Mouse (Mus musculus) gastrocnemius, adult 2 months (tissue): ENCODE data around the gene Scd3. TPM values are rescaled to one million over a fixed set of nuclear protein-coding genes. Genes with fewer than 3 reads are reported as not detected.
"Not testable (repeated sequence)": the region's sequence is repeated elsewhere in the genome, so short reads cannot be mapped to it uniquely, and the experiment has no call there.

Source experiments
- DNase-seq: peaks from one replicate; pipeline ENCODE4 v3.0.0; 2022
- H3K27ac ChIP-seq: fragments of 200-600 bp; 2 replicates; pipeline ENCODE4 v1.8.1; 2022; ENCODE audit warnings: mild to moderate bottlenecking
- H3K4me3 ChIP-seq: fragments of 200-600 bp; 2 replicates; pipeline ENCODE4 v1.8.1; 2022; ENCODE audit warnings: mild to moderate bottlenecking, moderate library complexity
- CTCF ChIP-seq: fragments of 200-600 bp; IDR thresholded peaks from 2 replicates; pipeline ENCODE4 v1.8.1; 2022; ENCODE audit warnings: antibody characterized with exemption, mild to moderate bottlenecking, moderate library complexity
- intact Hi-C: fragments of 180-260 bp; cut with DNase I; formaldehyde crosslinking; loops from one replicate; pipeline ENCODE4 v1.15.1; 2025
- total RNA-seq, 2 experiments: library from RNA; stranded (reverse); gene quantifications; 2 replicates each; pipeline ENCODE4 v1.2.3; 2021

Gene Scd3
- total RNA-seq, 2 experiments from 2014 or later, result not detected

- Histone ChIP-seq H3K4me3 (peak overlapping the region; percentile 50), H3K27ac (peak overlapping the region; percentile 59)
- no peak for TF ChIP-seq CTCF
- no peak for DNase-seq
- intact Hi-C loops, result loop anchor here (1.0 kb wide), 1 partner anchor 49 kb away; no protein-coding TSS in a partner anchor
These were observed 43.4 kb downstream of the Scd3 start for GRCm38 (mm10) chr19:44246341-44246911.

DNA sequence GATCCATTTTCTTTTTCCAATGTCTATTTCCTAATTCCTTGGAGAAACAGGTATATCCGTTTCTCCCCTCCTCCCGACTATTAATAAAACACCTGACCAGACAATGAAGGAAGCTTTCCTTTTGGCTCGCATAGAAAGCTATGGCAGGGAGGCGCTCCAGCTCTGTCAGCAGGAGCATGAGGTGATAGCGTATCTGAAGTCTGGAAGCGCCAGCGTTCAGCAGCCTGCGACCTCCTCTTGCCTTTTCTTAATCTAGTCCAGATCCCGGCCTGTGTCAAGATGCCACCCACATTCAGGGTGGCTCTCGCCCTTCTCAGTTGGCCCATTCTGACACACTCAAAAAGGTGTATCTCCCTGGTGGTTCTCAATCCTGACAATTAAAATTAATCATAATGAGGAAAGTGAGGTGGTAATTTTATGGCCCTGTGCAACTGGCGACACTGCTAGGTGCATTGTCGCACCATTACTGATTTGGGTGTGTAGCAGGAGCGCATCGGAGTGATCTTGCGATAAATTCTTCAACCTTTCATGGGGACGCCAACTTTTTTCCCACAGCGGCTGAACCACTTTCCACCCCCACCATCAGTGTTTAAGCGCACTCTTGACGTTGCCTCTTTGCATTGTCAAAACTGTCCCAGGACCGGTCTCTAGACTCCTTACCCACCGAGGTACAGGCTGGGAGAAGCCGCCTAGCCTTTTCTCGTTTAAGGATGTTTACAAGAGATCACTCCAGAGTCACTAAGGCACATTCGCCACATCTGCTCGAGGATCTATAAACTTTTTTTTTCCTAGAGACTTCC is 44.4 kb downstream of the Scd3 start:
- intact Hi-C loops, result no loop called here
- no peak for TF ChIP-seq CTCF
- peak; percentile 24 for DNase-seq
- peak overlapping the region; percentile 64 for H3K4me3 ChIP-seq
- peak overlapping the region; percentile 83 for H3K27ac ChIP-seq

GRCm38 (mm10) chr19:44248081-44248853 is 45.2 kb downstream of the Scd3 start:
- intact Hi-C loops, result no loop called here
- peak; percentile 97 for DNase-seq
- Histone ChIP-seq H3K27ac (peak overlapping the region; percentile 83), H3K4me3 (peak overlapping the region; percentile 64)
- no peak for TF ChIP-seq CTCF

- intact Hi-C loops, result no loop called here
- peak overlapping the region; percentile 64 for H3K4me3 ChIP-seq
- no peak for DNase-seq
- TF ChIP-seq CTCF, result no peak
- peak overlapping the region; percentile 83 for H3K27ac ChIP-seq
These were observed 45.8 kb downstream of the Scd3 start for GRCm38 (mm10) chr19:44248854-44249351.

GRCm38 (mm10) chr19:44251138-44251537 is 48.1 kb downstream of the Scd3 start:
- H3K27ac ChIP-seq, DNase-seq, intact Hi-C loops, H3K4me3 ChIP-seq: not testable (repeated sequence)
- TF ChIP-seq CTCF, result peak; percentile 21; the same call in 1 of the 2 replicates

GRCm38 (mm10) chr19:44251936-44252558 is 49.0 kb downstream of the Scd3 start:
- TF ChIP-seq CTCF, result no peak
- DNase-seq, result no peak
- Histone ChIP-seq H3K27ac (no peak overlapping the region), H3K4me3 (no peak overlapping the region)
- intact Hi-C loops, result no loop called here

DNA sequence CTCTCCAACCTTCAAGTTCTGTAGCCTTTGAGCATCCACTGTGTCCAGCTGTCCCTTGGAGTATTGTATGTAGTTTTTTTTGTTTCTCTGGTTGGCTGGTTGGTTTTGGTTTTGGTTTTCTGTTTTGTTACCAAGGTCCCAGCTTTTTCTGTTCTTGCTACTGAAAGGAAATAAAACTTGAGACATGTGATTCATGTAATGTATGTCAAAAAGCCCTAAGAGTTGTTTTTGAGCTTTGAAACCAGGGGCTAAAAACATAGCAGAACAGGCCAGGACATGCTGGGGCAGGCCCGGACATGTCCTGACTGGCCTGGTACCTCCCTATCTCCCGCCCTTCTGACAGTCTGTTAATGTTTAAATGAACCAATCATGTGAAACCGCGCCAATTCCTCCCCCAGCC is 51.0 kb downstream of the Scd3 start:
- H3K27ac ChIP-seq, H3K4me3 ChIP-seq, intact Hi-C loops, DNase-seq: not testable (repeated sequence)

DNA sequence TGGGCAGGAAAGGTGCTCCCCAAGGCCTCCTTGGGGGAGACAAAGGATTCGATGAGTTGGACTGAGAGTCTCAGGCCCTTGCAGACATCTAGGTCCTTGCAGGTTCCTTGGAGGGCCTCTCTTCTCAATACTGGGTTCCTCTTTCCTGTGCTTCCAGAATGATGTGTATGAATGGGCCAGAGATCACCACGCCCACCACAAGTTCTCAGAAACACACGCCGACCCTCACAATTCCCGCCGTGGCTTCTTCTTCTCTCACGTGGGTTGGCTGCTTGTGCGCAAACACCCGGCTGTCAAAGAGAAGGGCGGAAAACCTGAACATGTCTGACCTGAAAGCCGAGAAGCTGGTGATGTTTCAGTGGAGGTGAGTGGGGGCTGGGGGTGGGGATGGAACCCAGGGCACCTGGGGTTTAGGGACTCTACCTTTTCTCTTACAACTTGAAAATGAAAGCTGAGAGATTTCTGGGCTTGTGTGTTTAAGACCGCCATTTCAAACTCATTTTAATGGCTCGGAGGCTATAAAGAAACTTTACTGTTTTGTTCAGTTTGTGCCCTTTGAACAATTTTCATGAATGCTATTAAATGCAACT is 54.4 kb downstream of the Scd3 start:
- no peak for TF ChIP-seq CTCF
- DNase-seq, result no peak
- intact Hi-C loops, result no loop called here
- H3K4me3 ChIP-seq, result no peak overlapping the region
- no peak overlapping the region for H3K27ac ChIP-seq

DNA sequence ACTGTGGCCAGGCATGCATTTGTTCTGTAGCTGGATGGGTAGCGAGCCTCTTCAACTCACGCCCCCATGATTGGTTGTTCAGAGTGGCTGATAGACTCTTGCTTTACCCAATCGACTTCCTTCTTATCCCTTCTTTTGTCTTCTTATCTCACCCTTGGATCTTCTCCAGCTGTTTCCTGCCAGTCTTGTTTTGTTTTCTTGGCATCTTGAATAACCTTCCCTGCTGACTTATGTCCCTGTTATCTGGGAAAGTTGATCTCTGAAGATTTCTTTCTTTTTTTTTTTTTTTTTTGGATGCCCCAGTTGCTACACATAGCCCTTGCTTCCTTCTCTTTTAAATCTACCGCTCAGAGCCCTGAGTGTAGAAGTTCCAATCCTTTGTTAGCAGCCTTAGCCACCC is 56.4 kb downstream of the Scd3 start:
- Histone ChIP-seq H3K4me3 (no peak overlapping the region), H3K27ac (no peak overlapping the region)
- no peak for DNase-seq
- TF ChIP-seq CTCF, result no peak
- intact Hi-C loops, result no loop called here

GRCm38 (mm10) chr19:44260487-44260886 is 57.4 kb downstream of the Scd3 start:
- no peak overlapping the region for H3K27ac ChIP-seq
- no peak overlapping the region for H3K4me3 ChIP-seq
- TF ChIP-seq CTCF, result peak; percentile 6; the same call in 1 of the 2 replicates
- intact Hi-C loops, result no loop called here
- DNase-seq, result no peak

- H3K27ac ChIP-seq, result no peak overlapping the region
- intact Hi-C loops, result no loop called here
- TF ChIP-seq CTCF, result no peak
- no peak for DNase-seq
- H3K4me3 ChIP-seq, result no peak overlapping the region
These were observed 58.7 kb downstream of the Scd3 start for GRCm38 (mm10) chr19:44261774-44262173.

- intact Hi-C loops, result no loop called here
- Histone ChIP-seq H3K4me3 (no peak overlapping the region), H3K27ac (no peak overlapping the region)
- TF ChIP-seq CTCF, result no peak
- DNase-seq, result no peak
These were observed 60.5 kb downstream of the Scd3 start for GRCm38 (mm10) chr19:44263581-44263980.
